Mouse (Mus musculus) naive thymus-derived CD4-positive, alpha-beta T cell, adult 2 months (primary cell): ENCODE measurements around the gene Lrrc7.
A peak's percentile ranks its signal among the peaks of the same experiment; 100 is the strongest.

Experiments used
- DNase-seq: peaks from one replicate; pipeline ENCODE4 v3.0.0-alpha.2; 2011; ENCODE audit warnings: low read depth

Lrrc7 gene

DNA sequence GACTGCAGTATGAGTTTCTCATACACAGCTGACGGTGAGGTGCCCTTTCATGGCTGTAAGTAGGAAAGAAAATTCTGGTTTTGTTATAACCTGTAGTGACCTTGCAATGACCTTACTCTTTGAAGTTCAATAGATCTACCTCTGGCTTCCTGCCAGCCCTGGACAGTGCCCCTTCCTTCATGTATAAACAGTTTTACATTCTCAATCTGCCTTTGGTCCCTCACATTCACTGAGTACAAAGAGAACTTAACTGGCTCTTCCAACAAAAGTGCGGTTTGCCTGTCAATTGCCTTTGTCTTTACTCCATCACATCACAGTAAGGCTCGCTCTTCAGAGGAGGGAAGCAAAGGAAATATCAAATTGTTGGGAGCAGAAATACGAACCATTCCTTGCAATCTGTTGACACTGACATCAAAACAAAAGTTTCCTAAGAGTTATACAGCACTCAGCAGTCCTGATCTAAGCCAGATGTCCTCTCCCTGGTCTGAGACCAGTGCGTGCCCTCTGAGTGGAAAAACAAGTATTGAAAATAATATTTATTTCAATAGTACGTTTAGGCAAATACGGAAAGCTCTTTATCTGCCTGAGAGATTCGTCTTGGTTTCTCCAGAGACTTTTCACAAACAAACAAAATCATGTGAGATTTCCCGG lies 493.3 kb downstream of the Lrrc7 start:
- no peak for DNase-seq

DNA sequence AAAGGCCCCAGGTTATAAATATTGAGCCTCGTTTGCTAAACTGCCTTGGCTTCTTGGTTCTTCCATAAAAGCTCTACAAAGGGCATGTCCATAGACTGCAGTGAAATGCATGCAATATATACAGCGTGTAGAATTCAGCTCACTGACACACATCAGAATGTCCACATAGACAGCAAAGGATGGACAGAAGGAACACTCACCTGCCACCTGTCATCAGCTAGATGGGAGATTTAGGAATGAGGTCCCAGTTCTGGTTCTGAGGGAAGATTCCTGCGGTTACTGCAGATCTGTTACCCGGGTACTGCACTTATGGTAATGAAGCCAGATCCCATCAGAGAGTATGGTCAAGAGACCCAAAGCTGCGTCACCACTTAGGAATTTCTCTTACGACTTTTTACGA lies 494.1 kb downstream of the Lrrc7 start:
- no peak for DNase-seq

DNA sequence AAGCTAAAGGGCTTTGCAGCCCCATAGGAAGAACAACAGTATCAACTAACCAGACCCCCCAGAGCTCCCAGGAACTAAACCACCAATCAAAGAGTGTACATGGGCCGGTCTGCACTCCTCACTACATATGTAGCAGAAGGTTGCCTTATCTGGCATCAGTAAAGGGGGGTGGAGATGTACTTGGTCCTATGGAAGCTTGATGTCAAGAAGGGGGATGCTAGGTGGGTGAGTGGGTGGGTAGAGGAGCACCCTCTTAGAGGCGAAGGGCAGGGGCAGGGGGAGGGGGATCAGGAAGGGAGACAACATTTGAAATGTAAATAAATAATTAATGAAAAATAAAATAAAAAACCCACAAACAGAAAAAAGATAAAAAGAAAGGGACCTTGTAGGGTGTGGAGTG lies 496.8 kb downstream of the Lrrc7 start:
- no peak for DNase-seq

DNA sequence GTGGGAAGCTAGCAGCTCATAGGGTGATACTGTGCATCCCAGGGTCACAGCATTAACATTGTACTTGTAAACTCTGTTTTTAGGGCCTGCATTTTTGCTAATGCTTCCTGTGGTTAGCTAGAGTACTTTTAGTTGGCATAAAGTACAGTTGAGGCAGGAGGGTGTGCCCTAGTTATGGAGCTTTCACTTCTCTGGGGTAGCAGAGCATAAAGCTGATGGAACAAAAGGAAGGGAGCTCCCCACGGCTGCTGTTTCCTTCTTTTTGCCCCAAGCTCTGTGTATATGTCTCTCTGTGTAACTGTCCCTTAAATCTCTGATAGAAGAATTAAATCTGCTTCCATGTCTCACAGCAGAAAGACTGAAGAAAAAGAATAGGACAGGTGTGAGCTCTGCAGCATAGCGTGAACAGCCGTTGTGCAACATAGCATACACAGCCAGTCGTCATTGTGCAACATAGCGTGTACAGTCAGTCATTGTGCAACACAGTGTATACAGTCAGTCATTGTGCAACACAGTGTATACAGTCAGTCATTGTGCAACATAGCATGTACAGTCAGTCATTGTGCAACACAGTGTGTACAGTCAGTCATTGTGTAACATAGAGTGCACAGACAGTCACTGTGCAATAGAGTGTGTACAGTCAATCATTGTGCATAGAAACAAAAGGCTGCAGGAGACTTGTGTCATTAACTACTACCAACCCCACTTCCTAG lies 500.1 kb downstream of the Lrrc7 start:
- no peak for DNase-seq

DNA sequence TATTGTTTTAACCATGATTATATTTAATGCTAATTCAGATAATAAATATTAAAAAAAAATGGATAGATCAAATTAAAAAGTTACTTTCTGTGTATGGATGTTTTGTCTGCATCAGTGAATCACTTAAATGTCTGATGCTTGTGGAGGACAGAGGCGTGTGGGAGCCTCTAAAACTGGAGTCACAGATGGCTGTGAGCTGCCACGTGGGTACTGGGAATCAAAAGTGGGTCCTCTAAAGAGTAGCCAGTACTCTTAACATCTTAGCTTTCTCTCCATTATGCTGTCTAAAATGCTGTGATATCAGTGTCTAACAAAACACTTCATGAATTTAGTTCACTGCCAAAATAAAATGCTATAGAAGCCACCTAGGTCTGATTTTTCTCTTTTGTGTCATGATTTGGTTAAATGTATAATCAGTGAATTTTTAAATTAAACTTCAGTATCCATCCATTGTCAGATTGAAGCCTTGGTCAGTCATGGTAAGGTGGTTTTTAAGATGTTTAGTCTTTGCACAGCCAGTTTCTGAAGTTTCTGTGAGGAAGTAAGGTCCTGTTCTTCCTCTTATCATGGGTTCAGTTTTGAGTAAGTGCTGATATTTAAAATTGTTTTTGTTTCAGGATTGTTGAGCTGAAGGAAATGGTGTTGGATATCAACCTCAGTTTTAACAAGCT lies 501.3 kb downstream of the Lrrc7 start:
- no peak for DNase-seq

DNA sequence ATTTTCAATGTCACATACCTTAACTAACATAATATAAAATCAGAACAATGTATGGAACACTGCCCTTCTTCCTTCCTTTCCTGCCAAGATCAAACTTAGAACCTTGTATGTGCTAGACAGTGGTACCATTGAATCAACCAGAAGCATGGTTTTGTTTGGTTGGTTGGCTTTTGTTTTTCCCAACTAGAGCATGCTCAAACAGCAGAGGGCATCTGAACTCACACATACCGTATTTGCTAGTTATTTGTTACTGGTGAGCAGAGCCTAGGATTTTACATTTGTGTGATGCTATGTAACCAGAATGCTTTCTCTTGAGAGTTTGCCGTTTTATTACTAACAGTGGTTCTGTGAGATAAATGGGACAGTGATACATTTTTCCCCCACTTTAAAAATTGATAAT lies 512.5 kb downstream of the Lrrc7 start:
- DNase-seq: no peak

DNA sequence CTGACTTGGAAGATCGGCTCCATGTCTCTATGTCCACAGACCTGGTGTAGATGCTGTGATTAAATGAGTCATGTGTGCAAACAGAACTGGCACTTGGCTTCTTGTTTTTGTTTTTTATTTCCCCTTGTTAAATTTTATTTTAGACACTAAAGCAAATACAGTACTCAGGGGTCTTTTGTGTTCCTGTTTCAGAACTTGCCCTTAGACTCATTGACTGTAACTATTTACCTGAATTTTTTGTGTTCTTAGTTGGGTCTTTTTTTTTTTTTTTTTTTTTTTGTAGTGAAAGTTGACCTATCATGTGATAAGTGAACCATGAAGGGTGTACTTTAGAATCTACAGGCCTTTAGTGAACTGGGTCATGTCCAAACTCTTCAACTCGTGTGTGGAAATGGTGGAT lies 521.3 kb downstream of the Lrrc7 start:
- DNase-seq: no peak

DNA sequence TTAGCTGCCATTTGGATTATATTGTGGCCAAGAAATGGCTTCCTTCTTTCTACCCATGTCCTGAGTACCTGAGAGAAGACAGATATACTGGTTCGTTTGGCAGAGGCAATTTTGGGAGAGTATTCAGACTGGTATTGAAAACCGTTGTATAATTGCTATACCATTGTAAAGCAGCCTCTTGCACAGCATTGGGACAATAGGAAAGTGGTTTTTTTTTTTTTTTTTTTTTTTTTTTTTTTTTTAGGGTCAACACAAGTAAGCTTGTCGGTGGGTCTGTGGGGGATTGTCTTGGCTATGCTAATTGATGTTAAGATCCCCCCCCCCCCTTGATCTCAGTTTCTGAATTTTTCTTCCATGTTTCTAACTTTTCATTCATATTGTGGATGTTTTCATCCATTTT lies 523.9 kb downstream of the Lrrc7 start:
- no peak for DNase-seq

DNA sequence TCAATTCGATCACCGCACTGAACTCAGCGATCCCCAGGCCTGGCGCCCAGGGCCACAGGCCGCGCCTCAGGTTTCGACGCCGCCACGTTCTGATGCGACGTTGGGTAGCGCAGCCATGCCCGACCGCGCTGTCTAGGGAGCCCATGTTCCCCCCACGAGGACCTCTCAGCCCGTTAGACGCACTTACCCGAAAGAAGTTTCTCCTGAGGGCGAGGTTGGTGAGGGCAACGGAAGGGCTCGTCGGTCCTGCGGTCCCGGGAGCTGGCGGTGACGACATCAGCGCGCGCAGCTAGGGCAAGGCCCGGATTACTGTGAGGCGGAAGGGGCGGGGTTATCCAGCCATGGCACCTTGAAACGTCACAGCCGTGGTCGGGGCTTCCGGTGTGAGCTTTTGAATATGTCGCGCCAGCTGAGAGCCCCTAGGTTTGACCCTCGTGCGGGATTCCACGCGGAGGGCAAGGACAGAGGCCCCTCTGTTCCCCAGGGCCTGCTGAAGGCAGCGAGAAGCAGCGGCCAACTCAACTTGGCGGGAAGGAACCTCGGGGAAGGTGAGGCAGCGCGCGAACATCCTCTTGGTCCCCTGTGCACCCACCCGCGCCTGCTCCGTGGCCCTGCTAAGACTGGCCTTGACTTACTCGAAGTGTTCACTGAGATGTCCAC lies 525.6 kb downstream of the Lrrc7 start, which contains the start of the genes Srsf11 and Lrrc40:
Gene Srsf11, minus strand, starts transcription at position 311 of the 660 bp plus-strand sequence.
Gene Lrrc40, plus strand, starts transcription at position 334 of the 660 bp plus-strand sequence.
- DNase-seq: peak; percentile 96

DNA sequence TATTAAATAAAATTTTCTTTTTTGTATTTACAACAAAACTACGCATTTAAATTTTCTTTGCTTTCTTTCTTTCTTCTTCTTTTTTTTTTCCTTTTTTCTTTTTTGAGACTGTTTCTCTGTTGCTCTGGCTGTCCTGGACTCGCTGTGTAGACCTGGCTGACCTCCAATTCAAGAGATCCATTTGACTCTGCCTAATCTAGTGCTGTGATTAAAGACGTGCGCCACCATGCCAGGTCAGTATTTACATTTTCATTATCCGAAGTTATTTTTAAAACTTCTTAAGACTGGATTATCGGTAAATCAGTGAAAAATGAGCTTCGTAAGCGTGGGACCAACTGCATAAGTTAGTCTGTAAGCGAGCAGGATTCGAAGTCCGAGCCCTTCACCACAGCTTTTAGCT lies 526.2 kb downstream of the Lrrc7 start:
- no peak for DNase-seq
